Mouse (Mus musculus) cerebellum, adult 18-20 months (tissue): Measurements from ENCODE around the gene Zfr2.
"Not testable (repeated sequence)": the region's sequence is repeated elsewhere in the genome, so short reads cannot be mapped to it uniquely, and the experiment has no call there.

ENCODE experiments used
- DNase-seq, 2 experiments: peaks; one replicate each; pipeline ENCODE4 v3.0.0; 2021

Zfr2 gene

GRCm38 (mm10) chr10:81202978-81203720 lies 29.8 kb upstream of the Zfr2 start:
- no peak for DNase-seq

DNA sequence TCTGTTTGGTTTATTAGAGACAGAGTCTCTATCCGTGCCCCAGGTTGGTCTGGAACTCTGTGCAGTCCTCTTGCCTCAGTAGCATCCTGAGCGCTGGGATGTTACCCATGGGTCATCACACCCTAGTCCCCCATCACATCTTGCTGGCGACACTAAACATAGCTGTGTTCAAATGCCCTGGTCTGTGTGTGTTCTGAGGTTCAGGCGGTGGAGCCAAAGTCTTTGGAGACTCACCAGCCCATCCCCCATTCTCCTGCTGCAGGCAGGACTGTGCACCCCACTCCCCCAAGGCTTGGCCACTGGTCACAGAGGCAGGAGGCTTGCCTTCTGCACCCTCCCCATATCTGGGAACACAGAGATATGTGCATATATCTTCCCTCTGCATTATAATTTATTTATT lies 28.8 kb upstream of the Zfr2 start:
- no peak for DNase-seq

GRCm38 (mm10) chr10:81210154-81210553 lies 22.8 kb upstream of the Zfr2 start:
- no peak for DNase-seq

DNA sequence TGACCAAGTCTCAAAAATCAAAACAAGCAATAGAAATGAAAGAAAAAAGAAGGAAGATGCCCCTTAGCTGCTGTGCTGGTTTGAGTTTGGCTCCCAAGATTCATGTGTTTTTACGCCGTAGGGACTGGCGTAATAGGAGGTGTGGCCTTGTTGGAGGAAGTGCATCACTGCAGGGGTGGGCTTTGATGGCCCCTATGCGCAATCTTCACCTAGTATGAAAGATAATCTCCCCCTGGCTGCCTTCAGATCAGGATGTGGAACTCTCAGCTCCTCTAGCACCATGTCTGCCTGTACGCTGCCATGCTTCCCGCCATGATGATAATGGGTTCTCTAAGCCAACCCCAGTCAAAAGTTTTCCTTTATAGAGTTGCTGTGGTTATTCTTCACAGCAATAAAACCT lies 16.7 kb upstream of the Zfr2 start:
- no peak for DNase-seq

DNA sequence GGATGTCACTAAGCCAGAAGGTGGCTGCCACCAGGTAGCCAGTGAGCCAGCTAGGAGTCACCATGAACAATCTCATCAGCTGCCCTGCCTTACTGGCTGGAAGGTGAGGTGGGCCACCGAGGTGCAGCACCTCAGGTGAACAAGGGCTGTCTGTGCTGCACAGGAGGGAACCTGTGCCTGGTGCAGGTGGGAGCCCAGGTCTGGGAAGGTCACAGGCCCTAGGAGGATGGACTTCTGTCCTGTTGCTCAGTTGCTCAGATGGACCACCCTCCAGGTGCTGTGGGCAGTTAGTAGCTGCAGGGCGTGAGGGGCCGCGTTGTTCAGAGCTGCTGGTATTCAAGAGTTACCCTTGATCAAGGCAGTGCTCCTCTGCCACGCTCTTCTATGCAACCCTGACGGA lies 16.1 kb upstream of the Zfr2 start:
- DNase-seq, result no peak

- peak in 1 of 2 experiments; percentile 39 for DNase-seq
Measured at GRCm38 (mm10) chr10:81217267-81217666, 15.7 kb upstream of the Zfr2 start.

GRCm38 (mm10) chr10:81217964-81218363 lies 15.0 kb upstream of the Zfr2 start:
- peak; percentile 70 to 79 for DNase-seq

DNA sequence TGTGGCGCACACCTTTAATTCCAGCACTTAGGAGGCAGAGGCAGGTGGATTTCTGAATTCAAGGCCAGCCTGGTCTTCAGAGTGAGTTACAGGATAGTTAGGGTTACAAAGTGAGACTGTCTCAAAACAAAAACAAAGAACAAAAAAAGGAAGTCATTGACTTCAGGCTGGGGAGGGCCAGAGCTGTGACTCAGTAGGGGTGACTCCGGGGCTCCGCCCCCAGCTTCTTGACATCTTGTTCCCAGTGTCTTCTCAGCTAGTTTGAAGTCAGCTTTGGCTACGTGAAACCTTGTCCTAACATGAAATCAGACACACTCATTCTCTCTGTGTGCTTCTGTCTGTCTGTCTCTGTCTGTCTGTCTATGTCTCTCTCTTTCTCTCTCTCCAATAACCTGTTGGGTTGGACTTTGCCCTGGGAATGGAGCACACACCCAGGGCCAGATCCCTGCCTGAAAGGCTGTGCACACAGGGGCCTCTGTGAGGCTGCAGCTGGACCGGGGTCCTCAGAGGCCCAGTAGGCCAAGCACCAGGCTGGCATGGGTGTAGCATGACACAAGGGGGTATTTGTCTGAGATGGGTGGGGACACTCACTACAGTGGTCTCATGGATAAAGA lies 11.4 kb upstream of the Zfr2 start:
- no peak for DNase-seq

- not testable (repeated sequence) for DNase-seq
Measured at GRCm38 (mm10) chr10:81223731-81224130, 9.2 kb upstream of the Zfr2 start.

GRCm38 (mm10) chr10:81229735-81230437 lies 3.1 kb upstream of the Zfr2 start:
- DNase-seq, result peak; percentile 51 to 66

DNA sequence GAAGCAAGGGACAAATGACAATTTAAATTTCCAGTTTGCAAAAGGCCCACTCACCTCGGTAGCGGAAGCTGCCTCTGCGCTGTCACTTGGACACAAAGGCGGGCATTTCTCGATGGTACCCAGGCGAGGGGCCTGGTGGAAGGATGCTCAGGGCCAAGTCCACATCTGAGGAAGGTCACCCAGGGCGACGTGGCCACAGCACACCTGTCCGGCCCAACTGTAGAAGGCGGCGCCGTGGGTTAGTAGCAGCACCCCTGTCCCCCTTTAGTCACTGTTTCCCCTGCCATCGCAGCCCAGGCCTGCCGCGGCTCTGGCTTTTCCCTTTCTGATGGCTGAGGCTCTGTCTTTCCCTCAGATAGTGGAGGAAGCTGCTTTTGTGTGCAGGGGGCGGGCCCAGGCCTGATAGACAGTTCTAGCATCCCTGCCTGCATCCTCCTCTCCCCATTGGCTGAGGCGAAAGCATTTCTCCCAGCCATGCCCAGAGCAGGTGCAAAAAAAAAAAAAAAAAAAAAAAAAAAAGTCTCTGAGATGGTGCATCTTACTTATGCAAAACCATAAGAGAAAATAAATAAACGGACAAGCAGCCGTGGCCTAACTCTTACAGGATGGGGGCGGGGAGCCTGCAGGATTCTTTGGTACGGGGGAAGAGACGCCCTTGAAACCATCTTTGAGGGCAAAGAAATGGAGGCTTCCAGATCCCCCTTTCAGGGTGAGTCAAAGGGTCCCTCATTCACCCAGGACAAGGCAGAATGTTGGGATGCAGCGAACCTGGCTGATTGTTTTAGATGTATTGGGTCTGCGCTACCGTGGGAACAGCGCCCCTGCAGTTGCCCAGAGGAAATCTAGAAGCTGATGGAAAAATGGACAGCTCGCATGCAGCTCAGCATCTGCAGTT lies 2.3 kb upstream of the Zfr2 start, which contains the start of gene Atcay:
Gene Atcay, minus strand, starts transcription at position 396 of the 895 bp plus-strand sequence.
- DNase-seq, result peak; percentile 85 to 92

GRCm38 (mm10) chr10:81231436-81231835 lies 1.5 kb upstream of the Zfr2 start:
- DNase-seq, result peak in 1 of 2 experiments; percentile 31

- DNase-seq, result no peak
Measured at GRCm38 (mm10) chr10:81233226-81233585, 251 bp downstream of the Zfr2 start.

- no peak for DNase-seq
Measured at GRCm38 (mm10) chr10:81234206-81234605, 1.3 kb downstream of the Zfr2 start.

GRCm38 (mm10) chr10:81236471-81237268 lies 3.7 kb downstream of the Zfr2 start:
- DNase-seq, result no peak

- no peak for DNase-seq
Measured at GRCm38 (mm10) chr10:81238618-81239017, 5.7 kb downstream of the Zfr2 start.

DNA sequence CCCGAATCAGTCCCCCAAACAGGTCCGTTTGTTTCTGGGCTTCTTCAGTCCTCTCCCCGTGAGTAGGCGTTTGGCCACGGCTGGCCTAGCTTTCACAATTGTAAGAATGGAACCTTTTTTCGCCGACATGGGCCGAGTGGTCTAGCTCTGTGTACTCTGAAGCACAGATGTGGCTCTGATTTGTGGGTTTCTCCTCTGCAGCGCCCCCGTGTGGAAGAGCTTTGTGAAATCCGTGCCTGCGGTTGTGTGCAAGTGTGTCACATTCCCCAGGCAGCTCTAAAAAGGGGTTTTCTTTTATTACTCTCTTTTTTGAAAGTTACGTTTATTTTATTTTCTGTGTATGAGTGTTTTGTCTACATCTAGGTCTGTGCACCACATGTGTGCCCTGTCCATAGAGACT lies 7.9 kb downstream of the Zfr2 start:
- peak in 1 of 2 experiments; percentile 68 for DNase-seq

DNA sequence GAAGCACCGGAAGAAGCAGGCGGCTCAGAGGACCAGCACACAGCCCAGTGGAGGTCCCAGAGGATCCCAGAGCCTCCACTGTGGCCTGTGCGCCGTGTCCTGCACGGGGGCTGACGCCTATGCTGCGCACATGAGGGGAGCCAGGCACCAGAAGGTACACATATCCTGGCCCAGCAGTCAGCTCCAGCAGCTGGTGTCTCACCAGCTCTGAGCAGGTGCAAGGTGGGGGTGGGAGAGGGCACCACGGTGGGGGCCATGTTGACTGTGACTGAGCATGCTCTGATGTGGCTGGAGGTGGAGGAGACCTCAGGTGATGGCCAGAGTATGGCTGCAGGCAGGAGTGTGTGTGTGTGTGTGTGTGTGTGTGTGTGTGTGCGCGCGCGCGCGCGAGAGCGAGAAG lies 9.1 kb downstream of the Zfr2 start:
- DNase-seq, result no peak

DNA sequence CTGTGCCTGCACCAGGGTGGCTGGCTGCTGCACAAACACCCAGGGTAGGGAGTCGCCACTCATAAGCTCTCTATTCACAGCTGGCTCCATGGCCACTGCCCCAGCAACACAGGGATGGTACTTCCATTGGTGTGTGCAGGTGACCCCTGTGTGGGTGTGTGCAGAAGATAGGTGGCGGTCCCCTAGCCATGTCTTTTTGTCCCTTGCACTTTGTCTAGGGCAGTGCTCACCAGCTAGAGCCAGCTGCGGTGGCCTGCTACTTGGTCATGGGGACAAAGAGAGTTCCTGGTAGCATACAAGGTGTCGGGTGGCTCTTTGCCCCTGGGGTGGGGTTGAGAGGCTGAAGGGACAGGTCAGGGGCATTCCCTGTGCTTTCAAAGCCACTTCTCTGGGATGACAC lies 11.2 kb downstream of the Zfr2 start:
- DNase-seq, result no peak

DNA sequence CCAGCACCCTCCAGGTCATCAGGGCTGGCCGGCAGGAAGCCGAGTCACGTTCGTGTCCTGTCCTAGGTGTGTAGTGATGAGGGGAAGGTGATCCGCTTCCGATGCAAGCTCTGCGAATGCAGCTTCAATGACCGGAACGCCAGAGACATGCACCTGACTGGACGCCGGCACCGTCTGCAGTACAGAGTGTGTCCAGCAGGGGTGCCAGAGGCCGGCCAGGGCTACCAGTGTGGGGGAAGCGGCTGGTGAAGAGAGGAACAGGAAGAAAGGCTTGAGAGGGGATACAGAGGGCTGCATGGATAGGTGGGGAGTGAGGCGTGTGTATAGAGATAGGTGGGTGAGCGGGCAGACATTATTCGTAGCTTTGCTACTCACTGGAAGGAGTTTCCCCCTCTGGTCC lies 11.6 kb downstream of the Zfr2 start:
- peak; percentile 83 to 90 for DNase-seq

DNA sequence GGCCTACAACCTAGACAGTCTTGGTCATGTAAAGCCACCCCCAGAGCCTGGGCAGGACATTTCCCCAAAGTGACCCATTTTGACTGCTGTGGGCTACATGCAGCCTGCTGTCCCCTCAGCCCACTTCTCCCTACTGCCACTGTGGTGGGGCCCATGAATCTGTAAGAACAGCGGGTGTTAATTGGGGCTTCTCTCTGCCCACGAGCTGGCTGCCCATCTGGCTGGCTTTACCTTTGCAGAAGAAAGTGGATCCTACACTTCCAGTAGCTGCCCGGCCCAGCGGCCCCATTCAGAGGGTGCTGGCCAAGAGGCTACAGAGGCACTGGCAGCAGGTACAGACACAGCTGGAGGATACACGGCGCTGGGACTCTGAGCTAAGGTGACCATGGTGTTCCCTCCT lies 12.2 kb downstream of the Zfr2 start:
- no peak for DNase-seq

- no peak for DNase-seq
Measured at GRCm38 (mm10) chr10:81247804-81248203, 14.8 kb downstream of the Zfr2 start.
